Comparison of ENCODE assay signal across 13 mouse cellular contexts in the genomic region with DNA sequence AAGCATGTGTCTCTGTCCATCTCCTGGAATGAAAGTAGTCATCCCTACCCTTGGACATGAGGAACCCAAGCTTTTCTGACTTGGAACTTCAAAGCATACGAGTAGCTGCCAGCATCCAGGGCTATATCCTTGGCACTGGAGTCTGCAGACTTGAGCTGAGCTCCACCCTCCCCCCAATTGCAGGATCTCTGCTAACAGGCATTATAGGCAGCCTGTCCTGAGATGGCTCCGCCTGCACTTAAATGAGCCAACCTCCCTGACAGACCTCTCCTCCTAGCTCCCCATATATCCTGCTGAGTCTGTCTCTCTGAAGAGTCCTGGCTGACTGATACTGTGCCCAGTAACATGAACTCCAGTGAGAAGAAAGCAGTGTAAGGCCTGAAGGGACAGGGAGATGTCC.
"Had no signal": no experiment of that assay in that cellular context is flagged by ENCODE, and none has a peak within 500 bp of the region (broad histone marks: within the 10 kb centered on the region; RNA-seq: fewer than 3 reads in every experiment).

No protein-coding gene starts in this region.

- H3K27me3 ChIP-seq: liver, embryonic 13.5 days had no signal

- H3K9me3 ChIP-seq: liver, embryonic 13.5 days had no signal

- H3K27ac ChIP-seq: layer of hippocampus, adult 2 months; liver, embryonic 13.5 days had no signal

- H3K4me2 ChIP-seq: liver, embryonic 13.5 days; midbrain, embryonic 11.5 days had no signal

- H3K9ac ChIP-seq: liver, embryonic 13.5 days had no signal

- DNase-seq: kidney, adult 18-20 months; kidney, adult 9 months; kidney, postnatal 25 days; layer of hippocampus, adult 9-11 months; liver, embryonic 13.5 days; lung, postnatal 36 days; midbrain, embryonic 14.5 days; thymus, adult 18-20 months; thymus, postnatal 14 days; thymus, postnatal 4 days had no signal

- ATAC-seq: lung, postnatal 0 days had no signal

- H3K4me3 ChIP-seq: layer of hippocampus, adult 2 months; liver, embryonic 13.5 days had no signal

- H3K36me3 ChIP-seq: liver, embryonic 13.5 days had no signal
